Mouse (Mus musculus) lung, postnatal 0 days (tissue): ENCODE measurements around the gene Hrc. TPM values are rescaled to one million over a fixed set of nuclear protein-coding genes. Genes with fewer than 3 reads are reported as not detected.

Source experiments
- ATAC-seq: fragments of 200-750 bp; cut with Nextera tagmentation; 2 replicates; pipeline ENCODE4 v1.8.0; 2017; ENCODE audit warnings: moderate library complexity
- DNase-seq: peaks from one replicate; pipeline ENCODE4 v3.0.0-alpha.2; 2016; ENCODE audit warnings: low spot score
- H3K27ac ChIP-seq: fragments of 300-500 bp; sonication (generic); 2 replicates; pipeline ENCODE4 v1.5.1; 2014; ENCODE audit warnings: antibody characterized with exemption, mild to moderate bottlenecking, low read length, mixed read lengths
- H3K27me3 ChIP-seq: fragments of 300-500 bp; sonication (generic); replicated peaks from 2 replicates; pipeline ENCODE4 v1.6.1; 2014; ENCODE audit warnings: low read length, mixed read lengths; ENCODE audit not compliant: insufficient read depth
- H3K36me3 ChIP-seq: fragments of 300-500 bp; sonication (generic); 2 replicates; pipeline ENCODE4 v1.6.1; 2014; ENCODE audit warnings: low read length, mixed read lengths; ENCODE audit not compliant: insufficient read depth
- H3K4me1 ChIP-seq: fragments of 300-500 bp; sonication (generic); 2 replicates; pipeline ENCODE4 v1.6.1; 2014; ENCODE audit warnings: antibody characterized with exemption, low read depth, low read length, mixed read lengths; ENCODE audit not compliant: insufficient read depth
- H3K4me2 ChIP-seq: fragments of 300-500 bp; sonication (generic); replicated peaks from 2 replicates; pipeline ENCODE4 v1.6.1; 2014; ENCODE audit warnings: low read depth, mild to moderate bottlenecking, low read length, moderate library complexity, mixed read lengths
- H3K4me3 ChIP-seq: fragments of 300-500 bp; sonication (generic); 2 replicates; pipeline ENCODE4 v1.5.1; 2014; ENCODE audit warnings: low read depth, low read length
- H3K9ac ChIP-seq: fragments of 300-500 bp; sonication (generic); replicated peaks from 2 replicates; pipeline ENCODE4 v1.6.1; 2014; ENCODE audit warnings: low read depth, mild to moderate bottlenecking
- H3K9me3 ChIP-seq: fragments of 300-500 bp; sonication (generic); 2 replicates; pipeline ENCODE4 v1.6.1; 2016; ENCODE audit warnings: low read length, mixed read lengths
- CTCF ChIP-seq: IDR thresholded peaks from 2 replicates; pipeline ENCODE4 v1.5.1; 2016; ENCODE audit warnings: antibody characterized with exemption, mild to moderate bottlenecking
- EP300 ChIP-seq: IDR thresholded peaks from 2 replicates; pipeline ENCODE4 v1.6.1; 2016; ENCODE audit warnings: antibody characterized with exemption, mild to moderate bottlenecking, control low read depth
- WGBS: fragments of 180-500 bp; shearing (Covaris S2); extraction: QIAGEN DNeasy Blood & Tissue Kit; methylation state at CpG from one replicate; pipeline ENCODE4 v1.1.7; 2014; 5-methylcytosine and 5-hydroxymethylcytosine counted together
- polyA plus RNA-seq: library from polyadenylated mRNA; unstranded; fragments of >200 nt; fragmentation: Nextera tagmentation; extraction: Ambion mirVana; gene quantifications from 2 replicates; pipeline ENCODE4 v1.2.1, GENCODE M21; 2015

Gene Hrc
- polyA plus RNA-seq, 1 experiment from 2014 or later = 0.50 TPM

DNA sequence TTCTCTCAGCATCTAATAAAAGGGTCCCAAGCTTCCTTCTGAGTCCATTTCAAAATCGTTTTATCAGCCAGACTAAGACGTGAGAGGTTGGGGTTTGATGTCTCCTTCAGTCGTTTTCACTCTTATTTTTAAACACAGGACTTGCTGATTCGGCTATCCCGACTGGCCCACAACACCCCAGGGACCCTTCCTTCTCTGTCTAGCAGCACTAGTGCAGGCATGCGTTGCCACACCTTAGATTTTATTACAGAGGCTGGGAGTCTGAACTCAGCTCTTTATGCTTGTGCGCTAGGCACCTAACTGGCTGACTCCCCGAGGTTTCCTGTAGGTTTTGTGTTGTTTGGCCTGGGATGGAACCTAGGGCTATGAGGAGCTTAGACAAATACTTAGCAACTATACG lies 21.6 kb upstream of the Hrc start:
- Histone ChIP-seq H3K4me3 (no peak overlapping the region), H3K27ac (peak overlapping the region; percentile 48; the same call in 1 of the 2 replicates), H3K9ac (no peak overlapping the region), H3K36me3 (peaks cover 3% of the 10 kb centered on the region; the same call in 1 of the 2 replicates), H3K27me3 (no peaks in the 10 kb centered on the region), H3K9me3 (no peaks in the 10 kb centered on the region), H3K4me2 (no peak overlapping the region), H3K4me1 (no peaks in the 10 kb centered on the region; the same call in 1 of the 2 replicates)
- WGBS = 36% methylated on average over 9 of the region's 9 CpGs
- no peak for TF ChIP-seq EP300
- TF ChIP-seq CTCF = no peak
- DNase-seq (no peak), ATAC-seq (no peak)

DNA sequence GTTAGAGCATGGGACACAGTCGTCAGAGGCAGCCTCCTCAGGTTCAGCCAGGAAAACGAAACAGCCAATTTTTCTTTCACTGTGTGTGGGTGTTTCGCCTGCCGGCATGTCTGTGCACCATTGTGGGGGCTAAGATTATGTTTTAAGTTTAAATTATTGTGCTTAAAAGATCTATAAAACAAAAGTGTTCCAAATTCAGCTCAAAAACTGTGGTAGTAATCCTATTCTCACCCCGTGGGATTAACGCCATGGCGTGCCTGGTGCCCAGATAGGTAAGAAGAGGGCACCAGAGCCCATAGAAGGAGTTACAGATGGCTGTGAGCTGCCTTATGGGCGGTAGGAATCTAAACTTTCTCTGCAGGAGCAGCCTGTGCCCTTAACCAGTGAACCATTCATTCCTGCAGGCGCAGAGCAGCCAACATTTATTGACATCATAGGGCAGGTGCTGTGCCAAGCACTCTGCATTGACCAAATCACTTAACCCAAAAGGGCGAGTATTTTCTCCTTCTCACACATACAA lies 19.8 kb upstream of the Hrc start:
- Histone ChIP-seq H3K4me3 (no peak overlapping the region), H3K9me3 (no peaks in the 10 kb centered on the region), H3K4me1 (no peaks in the 10 kb centered on the region; the same call in 1 of the 2 replicates), H3K36me3 (peaks cover 3% of the 10 kb centered on the region; the same call in 1 of the 2 replicates), H3K9ac (no peak overlapping the region), H3K4me2 (no peak overlapping the region), H3K27me3 (no peaks in the 10 kb centered on the region), H3K27ac (no peak overlapping the region)
- no peak for ATAC-seq
- 86% methylated on average over 10 of the region's 10 CpGs for WGBS
- TF ChIP-seq EP300 (no peak), CTCF (no peak)
- DNase-seq = no peak

DNA sequence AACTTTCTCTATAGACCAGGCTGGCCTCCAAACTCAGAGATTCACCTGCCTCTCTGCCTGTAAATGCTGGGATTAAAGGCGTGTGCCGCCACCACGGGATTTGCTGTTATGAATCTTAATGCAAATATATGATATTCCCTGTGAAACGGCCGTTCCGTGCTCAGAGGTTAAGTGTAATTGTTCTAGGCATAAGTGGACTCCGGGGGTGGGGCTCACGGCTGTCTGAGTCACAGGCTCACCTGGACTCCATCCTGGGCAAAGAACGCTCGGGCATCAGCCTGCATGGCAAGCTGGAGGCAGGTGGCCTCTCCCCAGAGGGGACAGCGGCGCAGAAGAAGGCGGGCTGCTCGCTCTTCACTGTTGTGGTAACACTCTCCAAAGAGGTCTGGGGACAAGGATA lies 18.6 kb upstream of the Hrc start:
- DNase-seq (peak; percentile 73), ATAC-seq (peak; percentile 68)
- Histone ChIP-seq H3K27me3 (no peaks in the 10 kb centered on the region), H3K36me3 (peaks cover 3% of the 10 kb centered on the region; the same call in 1 of the 2 replicates), H3K4me3 (no peak overlapping the region), H3K4me2 (no peak overlapping the region), H3K9me3 (no peaks in the 10 kb centered on the region), H3K9ac (no peak overlapping the region), H3K4me1 (no peaks in the 10 kb centered on the region; the same call in 1 of the 2 replicates), H3K27ac (no peak overlapping the region)
- WGBS = 74% methylated on average over 14 of the region's 14 CpGs
- TF ChIP-seq EP300 = no peak
- TF ChIP-seq CTCF = no peak

DNA sequence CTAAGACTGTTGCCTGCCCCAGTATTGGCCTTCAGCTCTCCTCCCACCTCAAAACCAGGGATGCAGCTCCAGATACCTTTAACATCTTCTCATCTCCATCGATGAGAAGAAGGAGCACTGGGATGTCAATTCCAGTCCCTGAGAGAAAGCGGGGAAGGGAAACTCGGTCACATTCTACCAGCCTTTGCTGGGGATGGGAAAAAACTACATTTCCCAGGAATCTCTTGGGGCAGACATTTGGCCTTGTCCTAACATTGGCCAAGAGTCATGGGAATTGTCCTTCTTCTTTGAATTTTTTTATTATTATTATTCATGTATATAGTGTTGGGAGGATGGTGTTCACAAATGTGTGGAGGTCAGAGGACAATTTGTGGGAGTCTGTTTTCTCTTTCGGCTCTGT lies 12.8 kb upstream of the Hrc start:
- no peaks in the 10 kb centered on the region for H3K4me1 ChIP-seq
- no peak overlapping the region for H3K9ac ChIP-seq
- H3K9me3 ChIP-seq = no peaks in the 10 kb centered on the region
- no peak overlapping the region for H3K27ac ChIP-seq
- H3K36me3 ChIP-seq = peaks cover 8% of the 10 kb centered on the region; the same call in 1 of the 2 replicates
- H3K4me3 ChIP-seq = no peak overlapping the region
- WGBS = 78% methylated on average over 4 of the region's 4 CpGs
- no peaks in the 10 kb centered on the region for H3K27me3 ChIP-seq
- DNase-seq (no peak), ATAC-seq (no peak)
- no peak overlapping the region for H3K4me2 ChIP-seq
- TF ChIP-seq EP300 (no peak), CTCF (no peak)

DNA sequence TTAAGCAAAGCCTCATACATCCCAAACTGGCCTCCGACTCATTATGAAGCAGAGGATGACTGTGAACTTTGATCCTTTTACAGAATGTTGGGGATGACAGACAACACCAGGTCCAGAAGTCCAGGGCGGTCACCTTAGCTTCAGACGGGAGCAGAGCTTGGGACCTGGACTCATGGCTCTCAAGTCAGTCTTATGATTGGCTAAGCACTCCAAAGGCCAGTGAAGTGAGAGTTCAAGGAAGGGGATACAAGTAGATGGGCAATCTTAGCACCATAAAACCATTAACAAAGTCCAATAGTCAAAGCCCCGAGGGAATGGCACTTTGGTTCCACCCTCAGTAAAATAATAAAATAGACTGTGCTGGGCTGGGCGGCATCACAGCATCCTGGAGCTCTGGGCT lies 12.0 kb upstream of the Hrc start:
- Histone ChIP-seq H3K9ac (no peak overlapping the region), H3K4me2 (no peak overlapping the region), H3K4me3 (no peak overlapping the region), H3K27ac (no peak overlapping the region), H3K36me3 (peaks cover 8% of the 10 kb centered on the region; the same call in 1 of the 2 replicates), H3K27me3 (no peaks in the 10 kb centered on the region), H3K4me1 (no peaks in the 10 kb centered on the region), H3K9me3 (no peaks in the 10 kb centered on the region)
- no peak for TF ChIP-seq EP300
- DNase-seq (no peak), ATAC-seq (no peak)
- 94% methylated on average over 5 of the region's 5 CpGs for WGBS

DNA sequence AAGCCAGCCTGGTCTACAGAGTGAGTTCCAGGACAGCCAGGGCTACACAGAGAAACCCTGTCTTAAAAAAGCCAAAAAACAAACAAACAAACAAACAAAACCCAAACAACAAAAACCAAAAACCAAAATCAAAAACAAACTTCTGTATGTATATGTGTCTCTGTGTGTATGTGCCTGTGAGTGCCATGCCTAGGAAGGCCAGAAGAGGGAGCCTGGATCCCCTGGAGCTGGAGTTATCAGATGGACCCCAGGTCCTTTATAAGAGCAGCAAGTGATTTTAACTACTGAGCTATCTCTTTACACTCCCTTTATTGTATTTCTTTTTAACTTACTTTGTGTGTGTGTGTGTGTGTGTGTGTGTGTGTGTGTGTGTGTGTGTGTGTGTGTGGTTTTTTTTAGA lies 9.3 kb upstream of the Hrc start:
- H3K36me3 ChIP-seq = peaks cover 11% of the 10 kb centered on the region; the same call in 1 of the 2 replicates
- H3K27me3 ChIP-seq = no peaks in the 10 kb centered on the region
- H3K9ac ChIP-seq = no peak overlapping the region
- H3K4me2 ChIP-seq = no peak overlapping the region
- TF ChIP-seq EP300 = no peak
- peak; percentile 34; the same call in 1 of the 2 replicates for TF ChIP-seq CTCF
- H3K9me3 ChIP-seq = no peaks in the 10 kb centered on the region
- DNase-seq = no peak
- no peak for ATAC-seq
- H3K27ac ChIP-seq = no peak overlapping the region
- H3K4me1 ChIP-seq = no peaks in the 10 kb centered on the region
- H3K4me3 ChIP-seq = no peak overlapping the region
